Mouse (Mus musculus) liver, embryonic 13.5 days (tissue): Measurements from ENCODE around the gene Tank. TPM values are rescaled to one million over a fixed set of nuclear protein-coding genes. Genes with fewer than 3 reads are reported as not detected.

Experiments
- ATAC-seq: fragments of 200-750 bp; cut with Nextera tagmentation; 2 replicates; pipeline ENCODE4 v1.8.0; 2017; ENCODE audit warnings: low read depth, mild to moderate bottlenecking, moderate number of reproducible peaks, moderate library complexity
- DNase-seq: peaks from one replicate; pipeline ENCODE4 v3.0.0; 2022
- H3K27ac ChIP-seq: fragments of 300-500 bp; sonication (generic); 2 replicates; pipeline ENCODE4 v1.5.1; 2015; ENCODE audit warnings: moderate library complexity, mild to moderate bottlenecking, inconsistent platforms
- H3K27me3 ChIP-seq: fragments of 300-500 bp; sonication (generic); 2 replicates; pipeline ENCODE4 v1.6.1; 2015; ENCODE audit warnings: mild to moderate bottlenecking, inconsistent platforms
- H3K36me3 ChIP-seq: fragments of 300-500 bp; sonication (generic); 2 replicates; pipeline ENCODE4 v1.6.1; 2015; ENCODE audit warnings: mild to moderate bottlenecking, inconsistent platforms
- H3K4me1 ChIP-seq: fragments of 300-500 bp; sonication (generic); replicated peaks from 2 replicates; pipeline ENCODE4 v1.6.1; 2015; ENCODE audit warnings: inconsistent platforms
- H3K4me2 ChIP-seq: fragments of 300-500 bp; sonication (generic); 2 replicates; pipeline ENCODE4 v1.6.1; 2015; ENCODE audit warnings: inconsistent platforms, mild to moderate bottlenecking, moderate library complexity
- H3K4me3 ChIP-seq: fragments of 300-500 bp; sonication (generic); replicated peaks from 2 replicates; pipeline ENCODE4 v1.5.1; 2015; ENCODE audit warnings: mild to moderate bottlenecking, inconsistent platforms
- H3K9ac ChIP-seq: fragments of 300-500 bp; sonication (generic); 2 replicates; pipeline ENCODE4 v1.6.1; 2015; ENCODE audit warnings: mild to moderate bottlenecking, inconsistent platforms
- H3K9me3 ChIP-seq: fragments of 300-500 bp; sonication (generic); replicated peaks from 2 replicates; pipeline ENCODE4 v1.6.1; 2016; ENCODE audit warnings: inconsistent platforms
- WGBS: fragments of 180-500 bp; shearing (Covaris S2); methylation state at CpG from one replicate; pipeline ENCODE4 v1.1.7; 2015; ENCODE audit not compliant: insufficient replicate concordance; 5-methylcytosine and 5-hydroxymethylcytosine counted together
- polyA plus RNA-seq: library from polyadenylated mRNA; unstranded; fragments of >200 nt; fragmentation: Nextera tagmentation; extraction: Ambion mirVana; gene quantifications from 2 replicates; pipeline ENCODE4 v1.2.1, GENCODE M21; 2015

The Tank gene
- polyA plus RNA-seq, 1 experiment from 2014 or later: 24.1 TPM

DNA sequence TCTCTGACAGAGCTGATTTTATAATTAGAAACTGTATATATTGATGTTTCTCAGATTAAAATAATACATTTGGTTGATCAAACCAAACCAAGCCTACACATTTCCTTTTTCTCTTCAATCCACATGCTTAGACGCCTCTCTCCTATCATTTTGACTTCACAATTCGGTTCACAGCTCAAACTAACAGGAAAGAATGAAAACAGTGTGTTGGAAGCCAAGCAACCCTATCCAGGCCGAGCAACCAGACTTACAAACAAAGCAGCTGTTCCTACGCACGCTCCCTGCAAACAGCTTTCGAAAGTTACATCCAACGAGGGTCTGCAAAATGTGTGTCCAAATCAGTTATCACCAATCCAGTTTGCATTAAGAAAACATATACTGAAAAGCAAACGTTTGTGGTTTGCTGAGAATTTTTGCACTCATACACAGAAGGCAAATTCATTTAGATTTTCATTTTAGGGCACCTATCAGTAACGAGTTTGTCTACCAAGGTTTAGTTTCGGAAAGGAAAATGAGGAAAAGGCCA is 2.2 kb downstream of the Tank start:
- WGBS: 66% methylated on average over 10 of the region's 10 CpGs
- ATAC-seq: no peak

DNA sequence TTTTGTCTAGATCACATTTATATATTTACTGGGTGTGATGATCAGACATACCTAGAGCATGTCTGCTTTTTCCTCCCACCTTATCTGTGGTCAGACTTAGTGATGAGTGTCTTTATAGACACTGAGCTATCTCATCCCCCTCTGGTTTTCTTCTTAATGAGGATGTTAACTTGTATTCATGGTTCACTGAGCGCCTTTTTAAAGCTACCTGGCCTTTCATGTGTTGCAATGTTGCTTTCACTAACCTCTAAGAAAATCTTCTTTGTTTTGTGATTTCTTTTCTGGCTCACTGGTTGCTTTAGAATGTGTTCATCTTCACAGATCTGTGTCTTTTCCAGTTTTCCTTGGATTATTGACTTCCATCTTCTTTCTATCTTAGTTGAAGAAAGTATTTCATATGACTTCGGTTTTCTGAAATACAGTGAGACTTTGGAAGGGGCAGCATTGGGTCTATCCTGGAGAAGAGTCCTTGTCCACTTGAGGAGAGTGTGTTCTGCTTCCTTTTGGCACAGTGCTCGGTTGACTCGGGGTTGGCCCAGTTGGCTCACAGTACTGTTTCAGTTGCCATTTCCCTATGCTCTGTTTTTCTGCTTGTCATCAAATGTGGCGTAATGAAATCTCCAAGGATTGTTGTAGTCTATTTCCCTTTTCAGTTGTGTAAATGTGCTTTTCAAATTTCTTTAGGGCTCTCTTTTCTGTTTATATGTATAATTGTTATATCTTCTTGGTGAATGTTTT is 4.4 kb downstream of the Tank start:
- 82% methylated on average over 5 of the region's 5 CpGs for WGBS

More for the DNA sequence above, 2.2 kb downstream of the Tank start:
- no peak overlapping the region for H3K9ac ChIP-seq
- H3K4me1 ChIP-seq: no peaks in the 10 kb centered on the region
- no peak overlapping the region for H3K4me3 ChIP-seq
- H3K4me2 ChIP-seq: no peak overlapping the region
- DNase-seq: no peak
- H3K36me3 ChIP-seq: no peaks in the 10 kb centered on the region
- H3K9me3 ChIP-seq: no peaks in the 10 kb centered on the region
- H3K27ac ChIP-seq: no peak overlapping the region
- H3K27me3 ChIP-seq: no peaks in the 10 kb centered on the region

DNA sequence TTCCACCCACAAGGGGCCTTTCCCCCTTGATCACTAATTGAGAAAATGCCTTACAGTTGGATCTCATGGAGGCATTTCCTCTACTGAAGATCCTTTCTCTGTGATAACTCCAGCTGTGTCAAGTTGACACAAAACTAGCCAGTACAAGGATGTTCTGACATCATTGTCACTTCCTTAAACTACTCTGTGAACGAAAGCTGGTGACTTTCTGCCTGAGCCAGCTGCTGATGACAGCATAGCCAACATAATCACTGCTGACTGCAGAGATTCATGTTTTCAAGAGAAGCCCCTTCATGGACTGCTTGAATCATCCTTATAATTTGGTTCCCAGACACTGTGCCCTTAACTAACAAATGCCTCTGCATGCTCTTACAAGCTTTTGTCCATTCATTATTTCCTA is 7.1 kb downstream of the Tank start:
- Histone ChIP-seq H3K36me3 (no peaks in the 10 kb centered on the region), H3K9ac (no peak overlapping the region), H3K27ac (no peak overlapping the region), H3K4me3 (no peak overlapping the region), H3K27me3 (no peaks in the 10 kb centered on the region), H3K4me1 (no peaks in the 10 kb centered on the region), H3K9me3 (no peaks in the 10 kb centered on the region), H3K4me2 (no peak overlapping the region)
- ATAC-seq: no peak
- 37% methylated on average over 1 of the region's 1 CpGs for WGBS
- no peak for DNase-seq

More for the DNA sequence above, 4.4 kb downstream of the Tank start:
- Histone ChIP-seq H3K27ac (no peak overlapping the region), H3K36me3 (no peaks in the 10 kb centered on the region), H3K4me3 (no peak overlapping the region), H3K27me3 (no peaks in the 10 kb centered on the region), H3K4me1 (no peaks in the 10 kb centered on the region), H3K9me3 (no peaks in the 10 kb centered on the region), H3K4me2 (no peak overlapping the region), H3K9ac (no peak overlapping the region)
- DNase-seq (no peak), ATAC-seq (no peak)

DNA sequence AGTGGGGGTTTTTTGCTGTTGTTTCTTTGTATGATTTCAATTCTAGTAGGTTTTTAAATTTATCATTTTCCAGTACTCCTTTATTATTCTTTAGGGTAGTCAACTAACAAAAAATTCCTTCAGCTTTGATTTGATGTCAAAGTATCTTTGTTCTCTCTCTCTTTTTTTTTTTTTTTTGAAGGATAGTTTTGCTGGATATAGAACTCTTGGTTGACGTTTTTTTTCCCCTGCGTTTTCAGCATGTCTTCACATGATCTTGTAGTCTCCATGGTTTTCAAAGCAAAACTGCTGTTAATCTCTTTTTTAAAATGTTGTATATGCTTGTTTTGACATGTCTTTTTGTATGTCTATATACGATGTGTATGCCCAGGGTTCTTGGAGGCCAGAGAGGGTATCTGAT is 7.8 kb downstream of the Tank start:
- WGBS: 80% methylated on average over 3 of the region's 3 CpGs
- H3K4me2 ChIP-seq: no peak overlapping the region
- no peaks in the 10 kb centered on the region for H3K4me1 ChIP-seq
- no peak for DNase-seq
- H3K9ac ChIP-seq: no peak overlapping the region
- H3K4me3 ChIP-seq: no peak overlapping the region
- H3K27ac ChIP-seq: no peak overlapping the region
- ATAC-seq: no peak
- no peaks in the 10 kb centered on the region for H3K27me3 ChIP-seq
- H3K9me3 ChIP-seq: no peaks in the 10 kb centered on the region
- H3K36me3 ChIP-seq: no peaks in the 10 kb centered on the region

DNA sequence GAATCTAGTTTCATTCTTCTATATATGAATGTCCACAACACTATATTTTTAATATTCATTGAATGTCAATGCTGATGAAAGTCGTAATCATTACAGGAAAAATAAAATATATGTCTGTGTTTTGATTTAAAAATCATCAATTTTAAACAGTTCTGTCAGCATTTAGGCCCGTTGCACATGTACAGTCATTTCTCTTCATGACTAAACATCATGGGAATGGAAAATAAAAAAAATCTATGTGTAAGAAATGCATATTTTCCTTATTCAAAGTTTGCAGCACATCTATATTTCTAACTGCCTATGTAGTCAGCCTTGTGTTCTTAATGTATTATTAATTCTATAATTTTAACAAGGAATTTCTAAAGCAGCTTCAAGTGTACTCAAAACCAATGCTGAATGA is 12.4 kb downstream of the Tank start:
- H3K27me3 ChIP-seq: no peaks in the 10 kb centered on the region
- H3K4me3 ChIP-seq: no peak overlapping the region
- no peaks in the 10 kb centered on the region for H3K36me3 ChIP-seq
- 83% methylated on average over 2 of the region's 2 CpGs for WGBS
- no peaks in the 10 kb centered on the region for H3K9me3 ChIP-seq
- ATAC-seq (no peak), DNase-seq (no peak)
- H3K4me1 ChIP-seq: peaks cover 21% of the 10 kb centered on the region
- H3K4me2 ChIP-seq: no peak overlapping the region
- H3K9ac ChIP-seq: no peak overlapping the region
- H3K27ac ChIP-seq: no peak overlapping the region

DNA sequence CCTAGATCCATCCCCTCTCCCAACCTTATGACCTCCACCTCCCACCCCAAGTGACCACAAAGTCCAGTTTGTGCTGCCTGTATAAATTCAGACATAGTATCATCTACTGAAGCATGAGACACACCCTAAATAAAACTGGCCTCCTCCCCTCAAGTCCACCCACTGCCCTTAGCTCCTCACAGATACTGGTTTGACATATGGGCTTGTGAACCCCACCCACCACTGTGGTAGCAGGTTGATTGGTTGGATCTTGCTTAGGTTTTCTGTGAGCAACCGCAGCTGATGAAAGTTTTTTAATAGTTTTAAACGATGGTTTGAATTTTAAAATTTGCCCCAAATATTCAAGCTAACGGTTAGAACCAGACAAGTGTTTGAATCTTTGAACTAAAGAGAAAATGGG is 13.7 kb downstream of the Tank start:
- Histone ChIP-seq H3K4me1 (peaks cover 25% of the 10 kb centered on the region), H3K4me2 (peak overlapping the region; percentile 34), H3K4me3 (no peak overlapping the region), H3K36me3 (no peaks in the 10 kb centered on the region), H3K9ac (no peak overlapping the region), H3K27me3 (no peaks in the 10 kb centered on the region), H3K27ac (peak overlapping the region; percentile 61), H3K9me3 (no peaks in the 10 kb centered on the region)
- peak; percentile 58 for ATAC-seq
- 76% methylated on average over 3 of the region's 3 CpGs for WGBS
- DNase-seq: peak; percentile 40

DNA sequence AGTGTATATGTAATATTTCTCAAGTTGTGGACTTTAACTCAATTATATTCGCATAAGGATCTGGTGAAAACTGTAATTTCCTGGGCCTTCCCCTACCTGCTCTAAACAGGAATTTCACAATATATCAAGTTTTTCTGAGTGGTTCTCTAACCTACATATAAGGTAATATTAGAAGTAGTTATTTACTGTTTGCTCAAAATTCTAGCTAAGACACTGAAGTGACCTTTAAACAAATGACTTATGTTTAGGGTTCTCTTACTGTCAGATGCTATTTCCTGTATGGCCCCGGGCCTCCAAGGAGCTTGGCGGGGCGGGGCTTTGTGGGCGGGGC is 14.3 kb downstream of the Tank start:
- ATAC-seq: peak; percentile 0; the same call in 1 of the 2 replicates

DNA sequence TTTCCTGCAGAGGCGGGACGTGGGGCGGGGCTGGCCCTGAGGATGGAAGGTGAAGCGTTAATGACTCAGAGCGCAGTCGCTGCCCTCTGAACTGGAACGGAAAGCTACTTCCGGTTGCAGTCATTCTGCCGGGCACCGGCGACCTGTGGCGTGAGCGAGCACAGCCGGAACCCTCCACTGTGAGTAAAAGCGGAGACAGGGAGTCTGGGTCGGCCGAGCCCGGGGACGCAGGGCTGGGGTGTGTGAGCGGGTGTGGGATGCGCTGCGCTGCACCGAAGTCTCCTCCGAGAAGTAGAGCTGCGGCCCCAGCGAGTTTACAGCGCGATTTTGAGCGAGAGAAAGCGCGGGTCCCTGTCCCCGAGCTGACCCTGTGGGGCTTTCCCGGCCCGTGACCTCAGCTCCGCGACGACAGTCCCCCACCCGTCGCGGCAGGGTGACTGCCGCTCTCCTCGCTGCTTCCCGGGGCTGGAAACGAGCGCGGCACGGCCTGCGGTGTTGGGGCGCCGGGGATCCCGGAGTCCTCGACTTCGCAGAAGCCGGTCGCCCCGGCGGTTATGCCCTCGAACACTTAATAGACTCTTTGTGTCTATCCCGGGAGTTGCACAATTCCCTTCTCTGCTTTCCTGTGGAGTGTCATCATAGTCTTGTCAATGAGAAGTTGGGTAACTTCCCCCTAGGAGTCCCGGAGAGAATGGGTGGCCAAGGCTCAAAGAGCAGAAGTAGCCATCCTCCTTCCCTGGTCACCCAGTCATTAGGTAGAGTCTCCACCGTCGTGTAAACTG is 14.8 kb downstream of the Tank start:
- no peaks in the 10 kb centered on the region for H3K9me3 ChIP-seq
- peak overlapping the region; percentile 76 for H3K4me2 ChIP-seq
- under 1% methylated on average over 62 of the region's 62 CpGs for WGBS
- ATAC-seq: peak; percentile 94
- H3K27me3 ChIP-seq: no peaks in the 10 kb centered on the region
- H3K36me3 ChIP-seq: no peaks in the 10 kb centered on the region
- H3K27ac ChIP-seq: peak overlapping the region; percentile 96
- DNase-seq: peak; percentile 87
- H3K9ac ChIP-seq: peak overlapping the region; percentile 99
- peak overlapping the region; percentile 97 for H3K4me3 ChIP-seq
- peaks cover 31% of the 10 kb centered on the region for H3K4me1 ChIP-seq

More for the DNA sequence above, 14.3 kb downstream of the Tank start:
- H3K4me1 ChIP-seq: peaks cover 29% of the 10 kb centered on the region
- H3K27ac ChIP-seq: peak overlapping the region; percentile 61
- H3K36me3 ChIP-seq: no peaks in the 10 kb centered on the region
- no peaks in the 10 kb centered on the region for H3K27me3 ChIP-seq
- WGBS: 13% methylated on average over 5 of the region's 5 CpGs
- no peak overlapping the region; the same call in 1 of the 2 replicates for H3K4me2 ChIP-seq
- no peaks in the 10 kb centered on the region for H3K9me3 ChIP-seq
- no peak overlapping the region for H3K9ac ChIP-seq
- peak overlapping the region; percentile 97; the same call in 1 of the 2 replicates for H3K4me3 ChIP-seq
- DNase-seq: no peak

DNA sequence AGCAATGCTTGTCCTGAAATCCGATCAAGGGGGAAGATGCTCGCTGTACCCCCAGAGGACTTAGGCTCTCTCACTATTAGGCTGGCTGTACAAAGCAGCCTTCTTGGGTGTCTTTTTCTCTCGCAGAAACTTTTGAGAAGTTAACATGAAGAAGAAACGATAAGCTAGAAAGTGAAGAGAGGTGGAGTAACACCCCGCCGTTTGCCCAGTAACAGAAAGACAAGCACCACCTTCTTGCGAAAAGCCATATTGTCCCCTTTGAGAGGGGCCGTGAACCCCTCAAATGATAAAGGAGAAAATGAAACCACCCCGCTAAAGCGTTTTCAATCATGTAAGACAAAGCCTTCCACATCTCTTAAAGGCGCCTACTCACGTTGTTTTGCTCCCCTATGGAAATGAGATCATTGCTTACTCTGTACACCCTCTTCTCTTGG is 15.5 kb downstream of the Tank start:
- Histone ChIP-seq H3K27ac (peak overlapping the region; percentile 96), H3K36me3 (no peaks in the 10 kb centered on the region), H3K4me3 (peak overlapping the region; percentile 97), H3K27me3 (no peaks in the 10 kb centered on the region), H3K9ac (peak overlapping the region; percentile 99), H3K9me3 (no peaks in the 10 kb centered on the region), H3K4me1 (peaks cover 32% of the 10 kb centered on the region), H3K4me2 (peak overlapping the region; percentile 76)
- DNase-seq (no peak), ATAC-seq (peak; percentile 16)
- 2% methylated on average over 12 of the region's 12 CpGs for WGBS

DNA sequence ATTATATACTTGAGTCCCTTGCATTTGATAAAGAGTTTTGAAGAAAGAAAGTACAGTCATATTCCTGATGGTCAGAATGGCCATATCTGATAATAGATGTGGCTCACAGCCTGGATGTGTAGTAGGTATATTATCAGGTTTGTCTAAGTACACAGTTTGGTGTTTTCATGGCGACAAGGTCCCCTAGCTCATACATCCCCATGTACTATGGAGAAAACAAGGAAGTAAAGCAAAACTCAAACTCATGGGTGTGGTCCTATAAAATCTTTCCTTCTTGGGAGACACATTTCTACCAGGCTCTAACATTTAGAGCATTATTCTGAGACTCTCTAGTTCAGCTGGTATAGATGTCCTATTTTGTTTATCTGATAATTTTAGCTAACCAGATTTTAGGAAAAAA is 21.3 kb downstream of the Tank start:
- WGBS: 61% methylated on average over 1 of the region's 1 CpGs
- Histone ChIP-seq H3K27ac (no peak overlapping the region), H3K4me1 (peaks cover 20% of the 10 kb centered on the region), H3K9ac (no peak overlapping the region), H3K9me3 (no peaks in the 10 kb centered on the region), H3K4me2 (no peak overlapping the region), H3K4me3 (no peak overlapping the region), H3K27me3 (no peaks in the 10 kb centered on the region), H3K36me3 (0 out of 2 replicates have a peak, but pooled peaks cover under 1% of the 10 kb centered on the region)
- ATAC-seq (no peak; the same call in 1 of the 2 replicates), DNase-seq (no peak)

DNA sequence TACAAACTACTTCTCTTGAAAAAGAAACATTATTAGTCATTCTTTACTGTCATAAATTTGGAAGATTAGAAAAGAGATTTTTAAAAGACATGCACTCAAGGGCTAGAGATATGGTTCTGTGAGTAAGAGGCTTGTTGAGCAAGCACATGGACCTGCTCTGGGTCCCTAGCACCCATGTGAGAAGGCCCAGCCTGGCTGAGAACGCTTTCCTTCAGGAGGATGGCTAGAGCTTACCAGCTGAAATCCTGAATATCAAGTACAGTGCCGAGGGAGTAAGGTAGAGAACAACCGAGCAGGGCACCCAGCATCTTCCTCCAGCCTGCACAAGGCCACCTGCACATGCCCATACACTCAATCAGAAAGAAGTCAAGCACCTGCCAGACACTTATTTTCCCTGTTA is 25.1 kb downstream of the Tank start:
- H3K9me3 ChIP-seq: no peaks in the 10 kb centered on the region
- H3K36me3 ChIP-seq: 0 out of 2 replicates have a peak, but pooled peaks cover 7% of the 10 kb centered on the region
- no peak overlapping the region for H3K4me3 ChIP-seq
- DNase-seq (no peak), ATAC-seq (no peak)
- no peak overlapping the region for H3K27ac ChIP-seq
- H3K4me2 ChIP-seq: no peak overlapping the region
- WGBS: 73% methylated on average over 3 of the region's 3 CpGs
- no peaks in the 10 kb centered on the region for H3K27me3 ChIP-seq
- H3K9ac ChIP-seq: no peak overlapping the region
- H3K4me1 ChIP-seq: no peaks in the 10 kb centered on the region; the same call in 1 of the 2 replicates
